Mouse (Mus musculus) hindbrain, postnatal 0 days (tissue): ENCODE data around the gene N4bp3. TPM values are rescaled to one million over a fixed set of nuclear protein-coding genes. Genes with fewer than 3 reads are reported as not detected.
"Not testable (repeated sequence)": the region's sequence is repeated elsewhere in the genome, so short reads cannot be mapped to it uniquely, and the experiment has no call there.

Experiments used
- ATAC-seq: fragments of 200-750 bp; cut with Nextera tagmentation; 2 replicates; pipeline ENCODE4 v1.8.0; 2017; ENCODE audit warnings: mild to moderate bottlenecking, moderate TSS enrichment, moderate library complexity
- DNase-seq: peaks from one replicate; pipeline ENCODE4 v3.0.0-alpha.2; 2015; ENCODE audit warnings: low spot score
- H3K27ac ChIP-seq: fragments of 300-500 bp; sonication (generic); 2 replicates; pipeline ENCODE4 v1.5.1; 2014; ENCODE audit warnings: mild to moderate bottlenecking
- H3K27me3 ChIP-seq: fragments of 300-500 bp; sonication (generic); 2 replicates; pipeline ENCODE4 v1.6.1; 2014; ENCODE audit warnings: low read length, mixed read lengths; ENCODE audit not compliant: insufficient read depth
- H3K36me3 ChIP-seq: fragments of 300-500 bp; sonication (generic); 2 replicates; pipeline ENCODE4 v1.6.1; 2014; ENCODE audit warnings: low read length, mixed read lengths; ENCODE audit not compliant: insufficient read depth
- H3K4me1 ChIP-seq: fragments of 300-500 bp; sonication (generic); 2 replicates; pipeline ENCODE4 v1.6.1; 2014; ENCODE audit warnings: antibody characterized with exemption, low read length, mixed read lengths; ENCODE audit not compliant: insufficient read depth
- H3K4me2 ChIP-seq: fragments of 300-500 bp; sonication (generic); 2 replicates; pipeline ENCODE4 v1.6.1; 2014; ENCODE audit warnings: low read depth, mild to moderate bottlenecking, low read length, moderate library complexity, mixed read lengths
- H3K4me3 ChIP-seq: fragments of 300-500 bp; sonication (generic); 2 replicates; pipeline ENCODE4 v1.5.1; 2014; ENCODE audit warnings: low read length
- H3K9ac ChIP-seq: fragments of 300-500 bp; sonication (generic); replicated peaks from 2 replicates; pipeline ENCODE4 v1.6.1; 2014; ENCODE audit warnings: mild to moderate bottlenecking, low read length, moderate library complexity, mixed read lengths
- H3K9me3 ChIP-seq: fragments of 300-500 bp; sonication (generic); 2 replicates; pipeline ENCODE4 v1.6.1; 2016; ENCODE audit warnings: low read length, mixed read lengths
- CTCF ChIP-seq: IDR thresholded peaks from 2 replicates; pipeline ENCODE4 v1.5.1; 2016; ENCODE audit warnings: antibody characterized with exemption, control low read depth, low read depth
- WGBS: fragments of 180-500 bp; shearing (Covaris S2); extraction: QIAGEN DNeasy Blood & Tissue Kit; methylation state at CpG from one replicate; pipeline ENCODE4 v1.1.7; 2014; 5-methylcytosine and 5-hydroxymethylcytosine counted together
- polyA plus RNA-seq: library from polyadenylated mRNA; unstranded; fragments of >200 nt; fragmentation: Nextera tagmentation; extraction: Ambion mirVana; gene quantifications from 2 replicates; pipeline ENCODE4 v1.2.1, GENCODE M21; 2015
- total RNA-seq: library from RNA; depleted of rRNA; stranded (reverse); fragments of >200 nt; gene quantifications from 2 replicates; pipeline ENCODE4 v1.2.3, GENCODE M21; 2014

N4bp3 gene
- total and polyA plus RNA-seq, 2 experiments from 2014 or later = 29.0 to 48.0 TPM

- DNase-seq (peak; percentile 93), ATAC-seq (peak; percentile 32; the same call in 1 of the 2 replicates)
- Histone ChIP-seq H3K4me1 (no peaks in the 10 kb centered on the region), H3K4me2 (0 out of 2 replicates have a peak overlapping the region, but pooled peaks have one; percentile 10), H3K27ac (no peak overlapping the region), H3K9me3 (no peaks in the 10 kb centered on the region), H3K9ac (no peak overlapping the region), H3K36me3 (no peaks in the 10 kb centered on the region), H3K4me3 (no peak overlapping the region; the same call in 1 of the 2 replicates), H3K27me3 (no peaks in the 10 kb centered on the region)
- TF ChIP-seq CTCF = peak; percentile 94
- 29% methylated on average over 13 of the region's 13 CpGs for WGBS
These were observed 30.8 kb upstream of the N4bp3 start for GRCm38 (mm10) chr11:51681324-51681975.

GRCm38 (mm10) chr11:51679466-51679865 is 28.8 kb upstream of the N4bp3 start:
- Histone ChIP-seq H3K9ac (no peak overlapping the region), H3K36me3 (no peaks in the 10 kb centered on the region), H3K9me3 (no peaks in the 10 kb centered on the region), H3K4me1 (no peaks in the 10 kb centered on the region), H3K4me3 (no peak overlapping the region), H3K4me2 (no peak overlapping the region), H3K27ac (no peak overlapping the region), H3K27me3 (no peaks in the 10 kb centered on the region)
- ATAC-seq (no peak), DNase-seq (no peak)
- no peak for TF ChIP-seq CTCF
- 71% methylated on average over 3 of the region's 3 CpGs for WGBS

- no peak for DNase-seq
- TF ChIP-seq CTCF = no peak
- no peaks in the 10 kb centered on the region for H3K9me3 ChIP-seq
- no peak overlapping the region for H3K9ac ChIP-seq
- H3K4me2 ChIP-seq = no peak overlapping the region
- no peaks in the 10 kb centered on the region for H3K27me3 ChIP-seq
- no peaks in the 10 kb centered on the region for H3K4me1 ChIP-seq
- H3K36me3 ChIP-seq = no peaks in the 10 kb centered on the region
- ATAC-seq = no peak
- H3K27ac ChIP-seq = no peak overlapping the region
- H3K4me3 ChIP-seq = no peak overlapping the region
- 78% methylated on average over 6 of the region's 6 CpGs for WGBS
These were observed 27.2 kb upstream of the N4bp3 start for GRCm38 (mm10) chr11:51677737-51678418.

GRCm38 (mm10) chr11:51675386-51675785 is 24.7 kb upstream of the N4bp3 start:
- H3K4me2 ChIP-seq = no peak overlapping the region
- H3K27me3 ChIP-seq = no peaks in the 10 kb centered on the region
- H3K27ac ChIP-seq = no peak overlapping the region
- no peak overlapping the region for H3K9ac ChIP-seq
- H3K4me1 ChIP-seq = no peaks in the 10 kb centered on the region
- H3K36me3 ChIP-seq = no peaks in the 10 kb centered on the region
- TF ChIP-seq CTCF = no peak
- no peak for DNase-seq
- no peaks in the 10 kb centered on the region for H3K9me3 ChIP-seq
- WGBS = 84% methylated on average over 5 of the region's 5 CpGs
- no peak for ATAC-seq
- no peak overlapping the region for H3K4me3 ChIP-seq

- DNase-seq = no peak
- H3K27me3 ChIP-seq = no peaks in the 10 kb centered on the region
- no peaks in the 10 kb centered on the region for H3K36me3 ChIP-seq
- WGBS = 75% methylated on average over 9 of the region's 9 CpGs
- H3K4me2 ChIP-seq = no peak overlapping the region
- H3K27ac ChIP-seq = no peak overlapping the region
- H3K9ac ChIP-seq = no peak overlapping the region
- TF ChIP-seq CTCF = no peak
- H3K4me3 ChIP-seq = no peak overlapping the region
- no peaks in the 10 kb centered on the region for H3K9me3 ChIP-seq
- no peaks in the 10 kb centered on the region for H3K4me1 ChIP-seq
- no peak for ATAC-seq
These were observed 22.6 kb upstream of the N4bp3 start for GRCm38 (mm10) chr11:51673291-51673690.

DNA sequence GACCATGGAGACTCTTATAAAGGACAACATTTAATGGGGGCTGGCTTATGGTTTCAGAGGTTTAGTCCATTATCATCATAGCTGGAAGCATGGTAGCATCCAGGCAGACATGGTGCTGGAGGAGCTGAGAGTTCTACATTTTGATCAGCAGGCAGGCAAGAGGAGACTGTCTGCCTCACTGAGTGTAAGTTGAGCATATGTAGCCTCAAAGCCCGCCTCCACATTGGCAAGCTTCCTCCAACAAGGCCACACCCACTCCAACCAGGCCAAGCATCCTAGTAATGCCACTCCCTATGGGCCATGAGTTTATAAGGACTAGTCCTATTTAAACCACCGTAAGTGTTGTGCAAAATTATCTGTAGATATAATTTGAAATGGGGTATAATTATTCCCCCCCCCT is 20.7 kb upstream of the N4bp3 start:
- H3K4me1 ChIP-seq = no peaks in the 10 kb centered on the region
- no peaks in the 10 kb centered on the region for H3K36me3 ChIP-seq
- DNase-seq (no peak), ATAC-seq (no peak)
- H3K27me3 ChIP-seq = no peaks in the 10 kb centered on the region
- WGBS = 71% methylated on average over 2 of the region's 2 CpGs
- H3K4me2 ChIP-seq = no peak overlapping the region
- no peak for TF ChIP-seq CTCF
- H3K9me3 ChIP-seq = no peaks in the 10 kb centered on the region
- no peak overlapping the region for H3K9ac ChIP-seq
- no peak overlapping the region for H3K4me3 ChIP-seq
- no peak overlapping the region for H3K27ac ChIP-seq

GRCm38 (mm10) chr11:51670846-51671245 is 20.2 kb upstream of the N4bp3 start:
- WGBS = 91% methylated on average over 7 of the region's 7 CpGs
- H3K4me3 ChIP-seq = no peak overlapping the region
- no peak for TF ChIP-seq CTCF
- ATAC-seq (no peak), DNase-seq (no peak)
- H3K9me3 ChIP-seq = no peaks in the 10 kb centered on the region
- H3K27me3 ChIP-seq = no peaks in the 10 kb centered on the region
- H3K9ac ChIP-seq = no peak overlapping the region
- H3K4me1 ChIP-seq = no peaks in the 10 kb centered on the region
- no peak overlapping the region for H3K27ac ChIP-seq
- no peaks in the 10 kb centered on the region for H3K36me3 ChIP-seq
- H3K4me2 ChIP-seq = no peak overlapping the region

GRCm38 (mm10) chr11:51664747-51665146 is 14.1 kb upstream of the N4bp3 start:
- H3K4me2 ChIP-seq, H3K27me3 ChIP-seq, DNase-seq, H3K9me3 ChIP-seq, H3K36me3 ChIP-seq, H3K4me1 ChIP-seq, H3K4me3 ChIP-seq, H3K9ac ChIP-seq, H3K27ac ChIP-seq, ATAC-seq: not testable (repeated sequence)
- WGBS = 91% methylated on average over 7 of the region's 7 CpGs
